Mouse (Mus musculus) spleen, adult 2 months (tissue): ENCODE results near the gene Padi2. TPM values are rescaled to one million over a fixed set of nuclear protein-coding genes. Genes with fewer than 3 reads are reported as not detected.

Experiments
- DNase-seq, 2 experiments: peaks; one replicate each; pipeline versions ENCODE4 v3.0.0 to v3.0.0-alpha.2; 2012 to 2021; ENCODE audit warnings: low spot score in 2 of 2, low read depth in 1 of 2
- H3K27ac ChIP-seq: fragments of 200-500 bp; 2 replicates; pipeline ENCODE4 v1.5.1; 2012; ENCODE audit warnings: low read length, inconsistent platforms; ENCODE audit not compliant: insufficient read depth
- H3K27me3 ChIP-seq: fragments of 200-500 bp; 2 replicates; pipeline ENCODE4 v1.6.1; 2012; ENCODE audit warnings: mild to moderate bottlenecking, moderate library complexity, low read length, inconsistent platforms; ENCODE audit not compliant: control insufficient read depth, insufficient read depth
- H3K36me3 ChIP-seq: fragments of 200-500 bp; 2 replicates; pipeline ENCODE4 v1.6.1; 2012; ENCODE audit warnings: mild to moderate bottlenecking, low read length, inconsistent platforms; ENCODE audit not compliant: control insufficient read depth, insufficient read depth
- H3K4me1 ChIP-seq: fragments of 200-500 bp; 2 replicates; pipeline ENCODE4 v1.6.1; 2011; ENCODE audit warnings: inconsistent platforms; ENCODE audit not compliant: control insufficient read depth, insufficient read depth, insufficient read length
- H3K4me3 ChIP-seq: fragments of 200-500 bp; 2 replicates; pipeline ENCODE4 v1.5.1; 2011; ENCODE audit warnings: mild to moderate bottlenecking, inconsistent platforms; ENCODE audit not compliant: insufficient read depth, insufficient read length; ENCODE audit errors: extremely low read depth
- CTCF ChIP-seq: fragments of 200-500 bp; IDR thresholded peaks from 2 replicates; pipeline ENCODE4 v1.5.1; 2011; ENCODE audit warnings: mild to moderate bottlenecking, inconsistent platforms; ENCODE audit not compliant: insufficient read depth, insufficient read length, insufficient replicate concordance; ENCODE audit errors: extremely low read depth
- POLR2A ChIP-seq: fragments of 200-500 bp; IDR thresholded peaks from 2 replicates; pipeline ENCODE4 v1.6.1; 2011; ENCODE audit warnings: low read depth, low read length, inconsistent platforms
- WGBS: fragments of 180-500 bp; shearing (Covaris S2); methylation state at CpG from one replicate; pipeline ENCODE4 v1.1.7; 2018; 5-methylcytosine and 5-hydroxymethylcytosine counted together
- polyA plus RNA-seq: library from polyadenylated mRNA; depleted of rRNA; stranded (reverse); fragments of >200 nt; gene quantifications from 2 replicates; pipeline ENCODE4 v1.2.3, GENCODE M21; 2012

Gene Padi2
- polyA plus RNA-seq, 1 experiment = 10.7 TPM

DNA sequence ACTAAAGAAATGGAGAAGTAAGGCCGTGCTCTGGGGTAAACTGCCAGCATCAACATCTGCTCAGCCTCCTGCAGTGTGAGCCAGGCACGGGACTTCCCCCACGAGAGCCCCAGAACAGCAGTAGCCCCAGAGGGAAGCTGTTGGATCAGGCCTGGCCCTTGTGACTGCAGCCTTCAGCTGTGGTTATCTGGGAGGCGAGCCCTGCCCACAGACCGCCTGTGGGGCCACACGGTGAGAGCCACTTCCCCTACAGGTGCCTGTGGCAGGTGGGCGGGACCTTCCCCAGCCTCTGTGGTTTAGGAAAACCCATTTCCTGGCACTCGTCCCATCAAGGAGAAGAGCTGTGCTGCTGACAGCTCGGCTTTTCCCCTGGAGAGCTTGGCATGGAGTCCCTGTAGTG lies 77.3 kb downstream of the Padi2 start:
- peak; percentile 81 to 82 for DNase-seq
- no peaks in the 10 kb centered on the region for H3K27me3 ChIP-seq

DNA sequence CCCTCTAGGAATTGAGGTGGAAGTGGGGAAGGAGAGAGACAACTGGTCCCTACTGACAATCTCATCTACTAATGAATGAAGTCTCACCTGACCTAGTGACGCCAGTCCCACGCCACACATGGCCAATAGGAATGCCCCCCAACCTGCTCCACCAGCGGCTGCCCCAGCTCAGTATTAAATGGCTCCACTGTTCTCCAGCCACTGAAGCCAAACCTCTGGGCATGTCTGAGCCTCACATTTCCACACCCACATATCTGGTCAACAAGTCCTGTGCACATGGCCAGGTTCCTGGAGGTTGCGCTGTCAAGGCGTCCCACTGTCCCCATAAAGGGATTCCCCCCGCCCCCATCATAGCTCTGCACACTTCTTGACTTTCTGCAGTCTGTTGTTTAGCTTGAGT lies 78.4 kb downstream of the Padi2 start:
- 84% methylated on average over 6 of the region's 6 CpGs for WGBS
- DNase-seq = no peak
- peaks cover 25% of the 10 kb centered on the region; the same call in 1 of the 2 replicates for H3K4me1 ChIP-seq
- TF ChIP-seq POLR2A = no peak
- no peak for TF ChIP-seq CTCF
- H3K27me3 ChIP-seq = no peaks in the 10 kb centered on the region
- no peaks in the 10 kb centered on the region for H3K36me3 ChIP-seq
- no peak overlapping the region for H3K27ac ChIP-seq
- H3K4me3 ChIP-seq = no peak overlapping the region

More for the DNA sequence above, 77.3 kb downstream of the Padi2 start:
- 3% methylated on average over 9 of the region's 9 CpGs for WGBS
- TF ChIP-seq CTCF = no peak
- no peak for TF ChIP-seq POLR2A
- Histone ChIP-seq H3K4me3 (no peak overlapping the region), H3K4me1 (peaks cover 15% of the 10 kb centered on the region; the same call in 1 of the 2 replicates), H3K27ac (peak overlapping the region; percentile 79), H3K36me3 (peaks cover 9% of the 10 kb centered on the region)

GRCm38 (mm10) chr4:140986024-140986710 lies 80.0 kb downstream of the Padi2 start:
- no peak overlapping the region for H3K27ac ChIP-seq
- DNase-seq = no peak
- H3K4me3 ChIP-seq = peak overlapping the region; percentile 90
- WGBS = 32% methylated on average over 15 of the region's 15 CpGs
- no peaks in the 10 kb centered on the region for H3K36me3 ChIP-seq
- peaks cover 30% of the 10 kb centered on the region; the same call in 1 of the 2 replicates for H3K4me1 ChIP-seq
- H3K27me3 ChIP-seq = no peaks in the 10 kb centered on the region
- TF ChIP-seq POLR2A (no peak), CTCF (no peak)

DNA sequence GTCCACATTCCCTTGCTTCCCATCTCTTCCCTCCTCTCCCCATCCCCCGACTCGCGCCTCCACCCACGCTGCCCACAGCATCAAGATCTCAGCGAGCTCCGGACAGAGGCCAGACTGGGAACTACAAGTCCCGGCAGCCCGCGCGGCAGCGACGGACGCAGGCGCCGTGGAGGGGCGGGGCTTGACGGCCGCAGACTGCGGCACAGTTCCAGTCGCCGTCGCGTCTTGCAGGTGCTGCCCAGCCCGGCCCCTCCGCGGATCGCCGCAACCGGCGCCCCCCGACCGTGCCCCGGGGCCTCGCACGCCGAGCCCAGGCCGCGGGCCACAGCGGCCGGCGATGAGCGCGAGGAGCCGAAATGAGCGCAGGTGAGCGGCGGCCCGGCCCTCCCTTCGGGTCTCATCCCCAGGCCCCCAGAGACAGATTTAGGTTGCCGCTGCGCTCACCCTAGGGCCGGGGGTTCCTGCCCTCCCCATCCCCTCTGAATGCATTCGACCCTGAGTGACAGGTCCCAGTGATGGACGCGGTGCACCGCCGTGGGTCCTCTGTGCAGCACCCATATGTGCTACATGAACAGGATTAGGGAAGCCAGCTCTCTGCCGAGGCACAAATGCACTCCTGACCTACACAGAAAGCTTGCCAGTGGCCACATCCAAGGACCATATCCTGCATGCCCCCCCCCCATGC lies 80.7 kb downstream of the Padi2 start, which contains the start of gene Atp13a2:
Gene Atp13a2 (plus strand): TSS at position 163 of the 685 bp plus-strand sequence.
- TF ChIP-seq CTCF (no peak), POLR2A (peak; percentile 44; the same call in 1 of the 2 replicates)
- Histone ChIP-seq H3K36me3 (no peaks in the 10 kb centered on the region; the same call in 1 of the 2 replicates), H3K27me3 (no peaks in the 10 kb centered on the region), H3K27ac (peak within 1 kb of the TSS; percentile 75), H3K4me3 (peak within 1 kb of the TSS; percentile 90), H3K4me1 (peaks cover 30% of the 10 kb centered on the region; the same call in 1 of the 2 replicates)
- WGBS = under 1% methylated on average over 56 of the region's 58 CpGs
- DNase-seq = peak; percentile 57 to 90

GRCm38 (mm10) chr4:140987476-140987875 lies 81.3 kb downstream of the Padi2 start:
- peaks cover 4% of the 10 kb centered on the region; the same call in 1 of the 2 replicates for H3K36me3 ChIP-seq
- peak overlapping the region; percentile 90 for H3K4me3 ChIP-seq
- H3K27me3 ChIP-seq = no peaks in the 10 kb centered on the region
- TF ChIP-seq POLR2A (no peak), CTCF (no peak)
- peaks cover 28% of the 10 kb centered on the region; the same call in 1 of the 2 replicates for H3K4me1 ChIP-seq
- WGBS = 3% methylated on average over 7 of the region's 7 CpGs
- DNase-seq = no peak
- peak overlapping the region; percentile 75 for H3K27ac ChIP-seq

GRCm38 (mm10) chr4:140988706-140989290 lies 82.7 kb downstream of the Padi2 start:
- DNase-seq = peak; percentile 41 to 43
- Histone ChIP-seq H3K36me3 (peaks cover 6% of the 10 kb centered on the region; the same call in 1 of the 2 replicates), H3K4me3 (peak overlapping the region; percentile 27; the same call in 1 of the 2 replicates), H3K27ac (peak overlapping the region; percentile 76), H3K4me1 (peaks cover 21% of the 10 kb centered on the region; the same call in 1 of the 2 replicates), H3K27me3 (no peaks in the 10 kb centered on the region)
- 11% methylated on average over 7 of the region's 7 CpGs for whole genome bisulfite sequencing
- TF ChIP-seq POLR2A = no peak
- no peak for TF ChIP-seq CTCF

GRCm38 (mm10) chr4:140989447-140989846 lies 83.3 kb downstream of the Padi2 start:
- 35% methylated on average over 14 of the region's 14 CpGs for WGBS
- H3K27ac ChIP-seq = peak overlapping the region; percentile 76
- peak; percentile 24 to 49 for DNase-seq

More at GRCm38 (mm10) chr4:140989447-140989846, 83.3 kb downstream of the Padi2 start:
- TF ChIP-seq CTCF (no peak), POLR2A (no peak)
- H3K27me3 ChIP-seq = no peaks in the 10 kb centered on the region
- peaks cover 12% of the 10 kb centered on the region for H3K36me3 ChIP-seq
- no peak overlapping the region for H3K4me3 ChIP-seq
- peaks cover 21% of the 10 kb centered on the region; the same call in 1 of the 2 replicates for H3K4me1 ChIP-seq
